Mouse (Mus musculus) heart, postnatal 0 days (tissue): Measurements from ENCODE around the gene Gpr135.

Experiments
- CTCF ChIP-seq: IDR thresholded peaks from 2 replicates; pipeline ENCODE4 v1.5.1; 2016; ENCODE audit warnings: antibody characterized with exemption, control low read depth, low read depth
- EP300 ChIP-seq: IDR thresholded peaks from 2 replicates; pipeline ENCODE4 v1.6.1; 2016; ENCODE audit warnings: antibody characterized with exemption, low read depth

- TF ChIP-seq CTCF (no peak), EP300 (no peak)
Observed at GRCm38 (mm10) chr12:72036097-72036661, 34.7 kb downstream of the Gpr135 start.
